ENCODE assay signal across 9 mouse cellular contexts in the genomic region with DNA sequence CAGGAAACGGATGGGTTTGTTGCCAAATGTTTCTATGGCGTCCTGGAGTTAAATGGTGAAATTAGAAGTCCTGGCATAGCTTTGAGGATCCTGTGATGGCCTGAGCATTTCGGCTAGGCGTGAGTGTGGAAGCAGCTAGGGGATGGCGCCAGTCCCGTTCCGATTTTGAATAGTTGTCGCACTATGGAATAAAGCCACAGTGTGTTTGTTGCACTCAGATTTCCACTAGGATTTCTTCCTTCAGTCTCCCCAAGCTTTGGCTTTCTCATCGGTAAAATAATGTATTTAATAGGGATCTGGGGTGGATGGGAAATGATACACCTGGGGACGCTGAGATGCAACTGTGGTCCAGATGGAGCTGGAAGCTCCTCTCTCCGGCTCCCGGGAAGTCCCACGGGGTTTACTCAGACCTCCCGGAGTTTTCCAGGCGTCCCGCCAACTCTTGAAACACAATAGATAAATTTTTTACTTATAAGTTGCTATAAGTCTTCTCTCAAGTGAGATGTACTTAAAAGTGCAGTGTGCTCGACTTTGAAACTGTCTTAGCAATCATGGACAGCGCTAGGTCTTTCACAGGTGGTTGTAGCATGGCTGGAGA.
DNase-seq lines count a peak whose midpoint lies in the region; ATAC-seq lines count a peak whose summit lies in the region.
"Had no signal": no experiment of that assay in that cellular context is flagged by ENCODE, and none has a peak within 500 bp of the region (broad histone marks: within the 10 kb centered on the region; RNA-seq: fewer than 3 reads in every experiment).

No protein-coding gene starts in this region.

- DNase-seq in forebrain, embryonic 10.5 days (ENCODE audit: extremely low spot score, low spot score) = no peak
- no peak for DNase-seq in forebrain, embryonic 11.5 days (ENCODE audit: low spot score)
- no peak for DNase-seq in neural tube, embryonic 10.5 days (ENCODE audit: extremely low spot score, low spot score)
- DNase-seq in natural killer cell, adult 2 months (ENCODE audit: low spot score in 2 of 2) = no peak

- H3K9ac ChIP-seq in forebrain, embryonic 11.5 days (ENCODE audit: low read length) = no peak overlapping the region
- no peak overlapping the region for H3K9ac ChIP-seq in neural tube, embryonic 15.5 days (replicated peaks)
- H3K9ac ChIP-seq in heart, embryonic 16.5 days (ENCODE audit: low read length) = no peak overlapping the region
- no peak overlapping the region for H3K9ac ChIP-seq in limb, embryonic 15.5 days

- 89% methylated on average over 18 of the region's 18 CpGs for WGBS in forebrain, embryonic 10.5 days
- 86% methylated on average over 18 of the region's 18 CpGs for WGBS in forebrain, embryonic 11.5 days
- 74% methylated on average over 18 of the region's 18 CpGs for WGBS in neural tube, embryonic 15.5 days
- 58% methylated on average over 18 of the region's 18 CpGs for WGBS in heart, embryonic 16.5 days
- 44% methylated on average over 18 of the region's 18 CpGs for WGBS in limb, embryonic 15.5 days

- no peak overlapping the region for H3K4me3 ChIP-seq in forebrain, embryonic 10.5 days
- no peak overlapping the region for H3K4me3 ChIP-seq in forebrain, embryonic 11.5 days (ENCODE audit: low read depth, low read length)
- H3K4me3 ChIP-seq in neural tube, embryonic 15.5 days (replicated peaks) = no peak overlapping the region
- no peak overlapping the region for H3K4me3 ChIP-seq in heart, embryonic 16.5 days (ENCODE audit: low read length)
- no peak overlapping the region for H3K4me3 ChIP-seq in limb, embryonic 15.5 days
- H3K4me3 ChIP-seq: erythroblast, embryonic 14.5 days had no signal

- no peak overlapping the region for H3K4me2 ChIP-seq in forebrain, embryonic 11.5 days (ENCODE audit: low read depth, low read length, severe bottlenecking)
- H3K4me2 ChIP-seq in neural tube, embryonic 15.5 days = peak overlapping the region; percentile 34; the same call in 1 of the 2 replicates
- peak overlapping the region; percentile 51; the same call in 1 of the 2 replicates for H3K4me2 ChIP-seq in heart, embryonic 16.5 days (ENCODE audit: low read depth, low read length)
- peak overlapping the region; percentile 32; the same call in 1 of the 2 replicates for H3K4me2 ChIP-seq in limb, embryonic 15.5 days

- peaks cover 10% of the 10 kb centered on the region for H3K4me1 ChIP-seq in forebrain, embryonic 10.5 days
- no peaks in the 10 kb centered on the region for H3K4me1 ChIP-seq in forebrain, embryonic 11.5 days (replicated peaks; ENCODE audit: control insufficient read depth, insufficient read depth, low read length)
- H3K4me1 ChIP-seq in neural tube, embryonic 15.5 days = peaks cover 11% of the 10 kb centered on the region
- H3K4me1 ChIP-seq in heart, embryonic 16.5 days (ENCODE audit: control insufficient read depth, insufficient read depth, low read length) = peaks cover 10% of the 10 kb centered on the region
- H3K4me1 ChIP-seq in limb, embryonic 15.5 days = peaks cover 17% of the 10 kb centered on the region

- H3K9me3 ChIP-seq in forebrain, embryonic 10.5 days = no peaks in the 10 kb centered on the region
- no peaks in the 10 kb centered on the region for H3K9me3 ChIP-seq in forebrain, embryonic 11.5 days (ENCODE audit: control insufficient read depth, low read length)
- H3K9me3 ChIP-seq in neural tube, embryonic 15.5 days (replicated peaks) = no peaks in the 10 kb centered on the region
- H3K9me3 ChIP-seq in heart, embryonic 16.5 days (replicated peaks; ENCODE audit: control insufficient read depth, low read length) = no peaks in the 10 kb centered on the region
- H3K9me3 ChIP-seq in limb, embryonic 15.5 days = no peaks in the 10 kb centered on the region

- no peaks in the 10 kb centered on the region for H3K36me3 ChIP-seq in forebrain, embryonic 10.5 days (replicated peaks)
- no peaks in the 10 kb centered on the region for H3K36me3 ChIP-seq in forebrain, embryonic 11.5 days (ENCODE audit: control insufficient read depth, insufficient read depth, low read length)
- no peaks in the 10 kb centered on the region for H3K36me3 ChIP-seq in neural tube, embryonic 15.5 days
- no peaks in the 10 kb centered on the region for H3K36me3 ChIP-seq in heart, embryonic 16.5 days (ENCODE audit: control insufficient read depth, insufficient read depth)
- no peaks in the 10 kb centered on the region for H3K36me3 ChIP-seq in limb, embryonic 15.5 days

- H3K27me3 ChIP-seq in forebrain, embryonic 10.5 days (ENCODE audit: poor library complexity, severe bottlenecking) = no peaks in the 10 kb centered on the region
- no peaks in the 10 kb centered on the region for H3K27me3 ChIP-seq in forebrain, embryonic 11.5 days (ENCODE audit: control insufficient read depth, insufficient read depth, low read length)
- H3K27me3 ChIP-seq in neural tube, embryonic 15.5 days (replicated peaks) = 0 out of 2 replicates have a peak, but pooled peaks cover 4% of the 10 kb centered on the region
- H3K27me3 ChIP-seq in heart, embryonic 16.5 days (ENCODE audit: control insufficient read depth, insufficient read depth, low read length) = no peaks in the 10 kb centered on the region
- H3K27me3 ChIP-seq in limb, embryonic 15.5 days = no peaks in the 10 kb centered on the region

- no peak for ATAC-seq in forebrain, embryonic 11.5 days (replicated peaks; ENCODE audit: low FRiP score)
- no peak for ATAC-seq in neural tube, embryonic 15.5 days (ENCODE audit: low FRiP score)
- ATAC-seq in heart, embryonic 16.5 days (replicated peaks; ENCODE audit: extremely low read depth, insufficient read depth, low FRiP score) = peak; percentile 39; the same call in 1 of the 2 replicates
- ATAC-seq in limb, embryonic 15.5 days (ENCODE audit: insufficient number of reproducible peaks, low FRiP score, low TSS enrichment, low read depth) = no peak
- no peak for ATAC-seq in granulocyte monocyte progenitor cell, adult 5-6 weeks (replicated peaks; ENCODE audit: poor library complexity, severe bottlenecking)

- peak overlapping the region; percentile 67 for H3K27ac ChIP-seq in forebrain, embryonic 10.5 days
- H3K27ac ChIP-seq in forebrain, embryonic 11.5 days (ENCODE audit: low read depth, low read length) = no peak overlapping the region
- no peak overlapping the region for H3K27ac ChIP-seq in neural tube, embryonic 15.5 days (replicated peaks)
- H3K27ac ChIP-seq in heart, embryonic 16.5 days (ENCODE audit: low read length) = peak overlapping the region; percentile 40; the same call in 1 of the 2 replicates
- H3K27ac ChIP-seq in limb, embryonic 15.5 days = peak overlapping the region; percentile 90

Comparison
In these comparisons a context has a peak if more than half of its experiments do, and no peak if none do; other contexts are left out.
1. H3K27ac ChIP-seq: peak in forebrain, embryonic 10.5 days (single experiment), heart, embryonic 16.5 days (single experiment) and limb, embryonic 15.5 days (single experiment); none in forebrain, embryonic 11.5 days (single experiment) and neural tube, embryonic 15.5 days (single experiment).